Mouse (Mus musculus) spleen, adult 2 months (tissue): Measurements from ENCODE around the gene Dqx1.

Experiments
- CTCF ChIP-seq: fragments of 200-500 bp; IDR thresholded peaks from 2 replicates; pipeline ENCODE4 v1.5.1; 2011; ENCODE audit warnings: mild to moderate bottlenecking, inconsistent platforms; ENCODE audit not compliant: insufficient read depth, insufficient read length, insufficient replicate concordance; ENCODE audit errors: extremely low read depth
- POLR2A ChIP-seq: fragments of 200-500 bp; IDR thresholded peaks from 2 replicates; pipeline ENCODE4 v1.6.1; 2011; ENCODE audit warnings: low read depth, low read length, inconsistent platforms

- TF ChIP-seq POLR2A (no peak), CTCF (no peak)
Measured at GRCm38 (mm10) chr6:83066441-83066840, 8.8 kb downstream of the Dqx1 start.
